Mouse (Mus musculus) layer of hippocampus, adult 8-10 months (tissue): ENCODE data around the gene Grin2d. TPM values are rescaled to one million over a fixed set of nuclear protein-coding genes. Genes with fewer than 3 reads are reported as not detected.

Experiments
- DNase-seq, 2 experiments: peaks; one replicate each; pipeline ENCODE4 v3.0.0; 2022; ENCODE audit warnings: low spot score in 2 of 2
- total RNA-seq, 4 experiments: library from RNA; stranded (reverse); gene quantifications; 2 replicates each; pipeline ENCODE4 v1.2.4; 2022

Grin2d gene
- total RNA-seq, 4 experiments from 2014 or later, result 8.6 to 11.1 (median 10.1) TPM

GRCm38 (mm10) chr7:45809276-45810075 lies 68.7 kb downstream of the Grin2d start:
- DNase-seq, result no peak

- DNase-seq, result no peak
Measured at GRCm38 (mm10) chr7:45808471-45808870, 69.7 kb downstream of the Grin2d start.

GRCm38 (mm10) chr7:45805941-45806340 lies 72.2 kb downstream of the Grin2d start:
- DNase-seq, result no peak

GRCm38 (mm10) chr7:45802551-45802950 lies 75.6 kb downstream of the Grin2d start:
- DNase-seq, result no peak

DNA sequence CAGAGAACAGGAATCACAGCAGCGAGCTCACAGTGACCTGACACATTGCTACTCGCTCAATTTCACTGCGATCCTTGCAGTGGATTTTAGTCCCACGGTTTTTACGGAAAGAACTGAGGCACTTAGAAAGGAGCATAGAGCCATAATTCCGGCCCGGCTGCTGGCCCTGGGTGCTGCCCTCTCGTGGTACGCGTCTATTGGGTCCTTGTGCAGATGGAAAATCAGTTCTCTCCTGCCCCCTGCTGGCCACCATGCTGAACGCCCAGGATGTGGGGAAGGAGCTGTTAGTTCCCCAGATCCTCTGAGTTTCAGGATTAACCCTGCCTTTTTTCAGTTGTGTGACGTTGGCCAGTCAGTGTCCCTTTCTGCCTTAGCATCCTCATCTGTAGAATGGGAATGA lies 76.8 kb downstream of the Grin2d start:
- DNase-seq, result peak; percentile 83 to 95

GRCm38 (mm10) chr7:45800546-45801204 lies 77.5 kb downstream of the Grin2d start:
- DNase-seq, result no peak

- no peak for DNase-seq
Measured at GRCm38 (mm10) chr7:45800001-45800400, 78.2 kb downstream of the Grin2d start.

GRCm38 (mm10) chr7:45798931-45799330 lies 79.2 kb downstream of the Grin2d start:
- DNase-seq, result no peak

- DNase-seq, result no peak
Measured at GRCm38 (mm10) chr7:45798511-45798836, 79.7 kb downstream of the Grin2d start.

DNA sequence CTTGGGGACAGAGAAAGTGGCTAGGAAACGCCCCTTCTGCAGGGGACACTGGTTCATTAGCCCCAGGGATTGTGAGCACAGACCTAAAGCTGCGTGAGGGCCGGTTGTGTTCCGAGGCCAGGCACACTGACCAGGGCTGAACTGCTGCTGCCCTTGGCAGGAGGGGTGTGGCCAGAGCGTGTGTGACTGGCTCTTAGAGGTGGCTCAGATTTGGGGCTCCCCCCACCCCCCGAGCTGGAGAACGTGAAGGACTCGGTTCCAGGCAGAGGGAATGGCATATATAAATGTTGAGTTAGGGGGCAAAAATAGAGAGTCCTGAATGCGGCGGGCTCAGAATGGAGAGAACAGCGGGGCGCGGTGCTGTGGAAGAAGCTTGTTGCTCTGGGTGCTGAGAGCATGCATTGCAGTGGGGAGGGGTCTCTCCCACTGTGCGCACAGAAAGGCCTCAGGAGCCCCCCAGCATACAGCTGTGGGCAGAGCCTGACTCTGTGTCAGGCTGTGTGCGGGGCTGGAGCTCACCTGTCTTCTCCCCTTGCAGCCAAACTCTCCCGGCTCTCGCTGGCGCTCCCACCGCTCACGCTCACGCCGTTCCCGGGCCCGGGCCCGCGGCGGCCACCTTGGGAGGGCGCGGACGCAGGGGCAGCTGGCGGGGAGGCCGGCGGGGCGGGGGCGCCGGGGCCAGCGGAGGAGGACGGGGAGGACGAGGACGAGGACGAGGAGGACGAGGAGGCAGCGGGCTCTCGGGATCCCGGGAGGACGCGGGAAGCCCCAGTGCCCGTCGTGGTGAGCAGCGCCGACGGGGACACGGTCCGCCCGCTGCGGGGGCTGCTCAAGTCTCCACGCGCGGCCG lies 80.3 kb downstream of the Grin2d start:
- no peak for DNase-seq

GRCm38 (mm10) chr7:45796950-45797349 lies 81.2 kb downstream of the Grin2d start:
- no peak for DNase-seq

DNA sequence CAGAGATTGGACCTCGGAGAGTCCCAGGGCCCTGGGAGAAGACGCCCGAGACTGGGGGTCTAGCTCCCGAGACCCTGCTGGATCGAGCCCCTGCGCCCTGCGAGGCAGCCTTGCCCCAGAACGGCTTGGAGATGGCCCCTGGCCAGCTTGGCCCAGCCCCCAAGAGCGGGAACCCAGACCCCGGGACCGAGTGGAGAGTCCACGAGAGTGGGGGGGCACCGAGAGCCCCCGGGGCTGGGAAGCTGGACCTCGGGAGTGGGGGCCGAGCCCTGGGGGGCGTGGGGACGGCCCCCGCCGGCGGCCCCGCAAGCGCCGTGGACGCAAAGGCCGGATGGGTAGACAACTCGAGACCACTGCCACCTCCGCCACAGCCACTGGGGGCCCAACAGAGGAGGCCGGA lies 83.2 kb downstream of the Grin2d start:
- DNase-seq, result no peak

- DNase-seq, result no peak
Measured at GRCm38 (mm10) chr7:45793969-45794585, 84.1 kb downstream of the Grin2d start.

DNA sequence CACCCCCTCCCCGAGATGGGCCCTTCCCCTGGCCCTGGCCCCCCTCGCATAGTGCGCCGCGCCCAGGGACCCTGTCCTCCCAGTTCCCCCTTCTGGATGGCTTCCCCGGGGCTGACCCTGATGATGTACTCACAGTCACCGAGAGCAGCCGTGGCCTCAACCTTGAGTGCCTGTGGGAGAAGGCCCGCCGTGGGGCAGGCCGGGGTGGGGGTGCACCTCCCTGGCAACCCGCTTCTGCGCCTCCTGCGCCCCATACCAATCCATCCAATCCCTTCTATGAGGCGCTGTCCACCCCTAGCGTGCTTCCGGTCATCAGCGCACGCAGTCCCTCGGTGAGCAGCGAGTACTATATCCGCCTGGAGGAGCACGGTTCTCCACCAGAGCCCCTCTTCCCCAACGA lies 84.9 kb downstream of the Grin2d start:
- DNase-seq, result no peak

- DNase-seq, result no peak
Measured at GRCm38 (mm10) chr7:45791756-45792490, 86.3 kb downstream of the Grin2d start.

GRCm38 (mm10) chr7:45790721-45791120 lies 87.5 kb downstream of the Grin2d start:
- no peak for DNase-seq

GRCm38 (mm10) chr7:45787642-45788041 lies 90.5 kb downstream of the Grin2d start:
- DNase-seq, result no peak

DNA sequence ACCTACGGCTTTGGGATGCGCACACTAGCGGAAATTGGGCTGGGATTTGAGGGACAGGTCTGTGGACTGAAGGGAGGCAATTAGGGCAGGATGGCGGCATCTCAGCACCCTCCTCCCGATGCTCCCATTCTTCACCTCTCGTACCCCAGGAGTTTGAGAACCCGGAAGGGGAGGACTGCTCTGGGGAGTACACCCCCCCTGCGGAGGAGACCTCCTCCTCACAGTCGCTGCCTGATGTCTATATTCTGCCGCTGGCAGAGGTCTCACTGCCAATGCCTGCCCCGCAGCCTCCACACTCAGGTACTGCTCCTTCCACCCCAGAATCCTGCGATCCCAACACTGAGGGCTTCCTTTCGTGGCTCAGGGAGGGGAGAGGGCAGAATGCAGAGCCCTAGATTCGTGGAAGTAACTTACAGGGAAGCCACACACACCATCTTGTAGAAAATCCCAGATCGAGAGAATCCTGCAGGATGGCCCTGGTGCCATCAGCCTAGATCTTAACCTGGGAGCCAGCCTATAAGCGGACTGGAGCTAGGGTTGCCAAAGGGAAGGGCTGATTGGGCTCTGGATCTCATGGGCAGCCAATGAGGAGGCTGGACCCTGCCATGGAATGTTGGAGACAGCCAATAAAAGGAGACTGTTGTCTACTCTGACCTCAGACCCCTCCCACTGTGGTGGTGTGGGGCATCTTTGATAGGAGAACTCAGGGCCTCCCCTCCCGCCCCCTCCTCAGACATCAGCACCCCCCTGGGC lies 91.3 kb downstream of the Grin2d start:
- peak; percentile 67 to 81 for DNase-seq

DNA sequence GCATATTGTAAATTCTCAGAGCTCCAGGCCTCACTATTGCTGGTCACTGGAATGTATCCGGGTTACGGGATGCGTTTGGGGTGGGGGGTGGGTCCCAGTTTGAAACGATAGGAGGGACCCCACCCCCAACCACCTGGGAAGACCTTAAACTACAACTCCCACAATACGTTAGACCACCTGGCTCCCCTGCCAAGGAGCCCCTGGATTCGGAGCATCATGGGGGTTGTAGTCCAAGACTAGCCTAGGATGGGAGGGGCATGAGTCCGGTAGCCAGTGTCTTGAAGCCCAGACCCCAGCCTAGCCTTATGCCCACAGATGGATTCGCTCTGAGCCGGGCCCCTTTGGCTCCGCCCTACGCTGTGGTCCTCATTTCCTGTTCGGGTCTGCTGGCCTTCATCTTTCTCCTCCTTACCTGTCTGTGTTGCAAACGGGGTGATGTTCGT lies 92.0 kb downstream of the Grin2d start:
- DNase-seq, result no peak
